Mouse (Mus musculus): Measurements from ENCODE around the gene Tmem123. TPM values are rescaled to one million over a fixed set of nuclear protein-coding genes. Genes with fewer than 3 reads are reported as not detected.

Gene Tmem123
- total and polyA plus RNA-seq, 3 experiments, result 43.5 to 88.8 TPM; not detected in 1

- Histone ChIP-seq H3K9ac (ENCODE audit: control insufficient read depth, low read depth, low read length, poor library complexity, severe bottlenecking) (no peak overlapping the region), H3K79me2 (ENCODE audit: control insufficient read depth, insufficient read depth, low read length, poor library complexity) (peaks cover 9% of the 10 kb centered on the region; the same call in 1 of the 2 replicates), H3K9me3 (replicated peaks; ENCODE audit: insufficient read depth, low read length) (no peaks in the 10 kb centered on the region), H3K27ac (ENCODE audit: control insufficient read depth, low read depth, low read length) (no peak overlapping the region), H3K27me3 (ENCODE audit: control insufficient read depth in 1 of 2, insufficient read depth in 2 of 2, low read length in 2 of 2) (no peaks in the 10 kb centered on the region), H3K4me1 (ENCODE audit: control insufficient read depth in 1 of 2, insufficient read depth in 2 of 2, low read length in 2 of 2) (peaks cover 0 to 5% of the 10 kb centered on the region in 2 experiments; a peak in 2 of 4 replicates), H3K36me3 (ENCODE audit: control insufficient read depth in 1 of 2, insufficient read depth in 2 of 2, low read length in 2 of 2) (peaks cover 0 to 6% of the 10 kb centered on the region in 2 experiments; a peak in 2 of 4 replicates), H3K4me3 (ENCODE audit: control insufficient read depth in 1 of 2, insufficient read depth in 1 of 2, low read depth in 2 of 2, low read length in 2 of 2) (no peak overlapping the region)
- TF ChIP-seq MEF2A (IDR thresholded peaks at IDR 0.05; ENCODE audit: extremely low read depth, insufficient replicate concordance, low read depth, low read length, poor library complexity, severe bottlenecking) (no peak), EP300 (IDR thresholded peaks at IDR 0.05; ENCODE audit: low read depth in 1 of 2, low read length in 2 of 2) (no peak), ZNF384 (IDR thresholded peaks at IDR 0.05; ENCODE audit: low read depth, low read length) (no peak), HCFC1 (IDR thresholded peaks at IDR 0.05; ENCODE audit: low read depth, low read length) (no peak), NELFE (IDR thresholded peaks at IDR 0.05; ENCODE audit: low read depth, low read length) (no peak), ZKSCAN1 (IDR thresholded peaks at IDR 0.05; ENCODE audit: low read depth, low read length) (no peak), NRF1 (IDR thresholded peaks at IDR 0.05; ENCODE audit: insufficient read depth, low read depth, low read length, poor library complexity, severe bottlenecking) (no peak), POLR2AphosphoS2 (IDR thresholded peaks at IDR 0.05; ENCODE audit: low read length) (no peak), POLR2A (IDR thresholded peaks at IDR 0.05; ENCODE audit: control insufficient read depth in 1 of 2, insufficient read depth in 1 of 2, low read depth in 1 of 2, low read length in 2 of 2, poor library complexity in 1 of 2) (no peak), UBTF (IDR thresholded peaks at IDR 0.05; ENCODE audit: borderline replicate concordance, insufficient read depth, low read depth, low read length) (no peak), CTCF (IDR thresholded peaks at IDR 0.05 in 2 of 3, conservative IDR thresholded peaks at IDR 0.05 in 1 of 3; ENCODE audit: control insufficient read depth in 1 of 3, insufficient read depth in 1 of 3, low read depth in 2 of 3, low read length in 3 of 3, poor library complexity in 1 of 3, severe bottlenecking in 1 of 3) (no peak)
- DNase-seq (ENCODE audit: low read depth, low spot score), result no peak
Measured at GRCm38 (mm10) chr9:7841221-7841620, 77.4 kb downstream of the Tmem123 start.

Other genes starting within 250 kb of the Tmem123 start
- not detected in 2 replicates for gene Mmp8, start 205.6 kb upstream of the Tmem123 start, total RNA-seq (2012; rRNA removed)
- gene Mmp8, start 205.6 kb upstream of the Tmem123 start, polyA plus RNA-seq (2012; ENCODE audit: insufficient read depth in 1 of 2, insufficient read length in 2 of 2, low read depth in 1 of 2, low replicate concordance in 2 of 2, missing spikeins in 1 of 2), result not detected
- gene Mmp27, start 192.6 kb upstream of the Tmem123 start, total RNA-seq (2012; rRNA removed), result 0.27 TPM in 1 of 2 replicates, not detected in the other
- not detected for gene Mmp27, start 192.6 kb upstream of the Tmem123 start, polyA plus RNA-seq (2012; ENCODE audit: insufficient read depth in 1 of 2, insufficient read length in 2 of 2, low read depth in 1 of 2, low replicate concordance in 2 of 2, missing spikeins in 1 of 2)
- gene Mmp20, start 135.8 kb upstream of the Tmem123 start, total RNA-seq (2012; rRNA removed), result not detected in 2 replicates
- not detected for gene Mmp20, start 135.8 kb upstream of the Tmem123 start, polyA plus RNA-seq (2012; ENCODE audit: insufficient read depth in 1 of 2, insufficient read length in 2 of 2, low read depth in 1 of 2, low replicate concordance in 2 of 2, missing spikeins in 1 of 2)
- gene Mmp7, start 72.0 kb upstream of the Tmem123 start, total RNA-seq (2012; rRNA removed), result not detected in 2 replicates
- not detected for gene Mmp7, start 72.0 kb upstream of the Tmem123 start, polyA plus RNA-seq (2012; ENCODE audit: insufficient read depth in 1 of 2, insufficient read length in 2 of 2, low read depth in 1 of 2, low replicate concordance in 2 of 2, missing spikeins in 1 of 2)
- gene Birc2, start 73.0 kb downstream of the Tmem123 start, total RNA-seq (2012; rRNA removed), result 29.6 TPM in 2 replicates
- 10 to 100 TPM in 1 of 2 experiments, not detected in 1; 33.0 TPM for gene Birc2, start 73.0 kb downstream of the Tmem123 start, polyA plus RNA-seq (2012; ENCODE audit: insufficient read depth in 1 of 2, insufficient read length in 2 of 2, low read depth in 1 of 2, low replicate concordance in 2 of 2, missing spikeins in 1 of 2)
- 11.6 and 15.9 TPM in 2 replicates for gene Birc3, start 109.1 kb downstream of the Tmem123 start, total RNA-seq (2012; rRNA removed)
- 10 to 100 TPM in 1 of 2 experiments, not detected in 1; 26.5 TPM for gene Birc3, start 109.1 kb downstream of the Tmem123 start, polyA plus RNA-seq (2012; ENCODE audit: insufficient read depth in 1 of 2, insufficient read length in 2 of 2, low read depth in 1 of 2, low replicate concordance in 2 of 2, missing spikeins in 1 of 2)
- gene Yap1, start 240.6 kb downstream of the Tmem123 start, total RNA-seq (2012; rRNA removed), result not detected in 2 replicates
- not detected for gene Yap1, start 240.6 kb downstream of the Tmem123 start, polyA plus RNA-seq (2012; ENCODE audit: insufficient read depth in 1 of 2, insufficient read length in 2 of 2, low read depth in 1 of 2, low replicate concordance in 2 of 2, missing spikeins in 1 of 2)